Mouse (Mus musculus): Measurements from ENCODE around the gene Prm2. TPM values are rescaled to one million over a fixed set of nuclear protein-coding genes. Genes with fewer than 3 reads are reported as not detected.

Prm2 gene
- not detected for total RNA-seq (2021)
- long read RNA-seq, experiment 1: 0 reads
- long read RNA-seq, experiment 2: 0 reads

DNA sequence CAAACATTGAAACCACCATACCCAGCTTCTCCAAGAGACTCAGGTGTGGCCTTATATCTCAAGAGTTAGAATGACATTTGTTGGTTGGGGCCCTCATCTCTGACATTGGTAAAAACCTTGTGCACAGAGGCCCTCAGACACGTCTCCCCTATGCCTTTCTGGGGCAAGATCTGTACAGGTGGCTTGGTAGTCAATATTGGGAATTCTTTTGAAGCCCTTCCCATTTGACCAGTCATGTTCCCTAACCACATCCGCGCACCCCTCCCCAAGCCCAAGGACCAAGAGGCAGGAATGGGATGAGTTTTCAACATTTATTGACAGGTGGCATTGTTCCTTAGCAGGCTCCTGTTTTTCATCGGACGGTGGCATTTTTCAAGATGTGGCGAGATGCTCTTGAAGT lies at the start of gene Prm2:
Prm2 (minus strand) TSS at position 101 of the 400 bp plus-strand sequence.
- DNase-seq: no peak
- intact Hi-C loops (cut with DNase I): no loop called here

DNA sequence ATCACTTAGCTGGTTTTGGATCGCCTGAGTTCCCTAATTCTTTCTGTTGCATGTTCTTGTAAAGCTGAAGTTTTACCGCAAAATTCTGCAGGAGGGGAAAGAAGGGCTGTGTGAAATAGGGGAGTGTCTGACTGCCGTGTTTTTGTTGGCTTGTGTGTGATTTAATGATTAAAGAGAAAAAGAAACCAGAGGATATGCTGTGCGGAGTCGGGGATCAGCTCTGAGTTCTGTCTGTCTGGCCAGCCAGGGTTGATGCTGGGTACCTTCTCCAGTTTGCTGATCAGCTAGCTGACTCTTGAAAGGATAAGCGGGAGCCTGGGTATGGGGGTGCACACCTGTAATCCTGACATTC lies 48.4 kb upstream of the Prm2 start:
- intact Hi-C loops (cut with DNase I): no loop called here
- DNase-seq: no peak

DNA sequence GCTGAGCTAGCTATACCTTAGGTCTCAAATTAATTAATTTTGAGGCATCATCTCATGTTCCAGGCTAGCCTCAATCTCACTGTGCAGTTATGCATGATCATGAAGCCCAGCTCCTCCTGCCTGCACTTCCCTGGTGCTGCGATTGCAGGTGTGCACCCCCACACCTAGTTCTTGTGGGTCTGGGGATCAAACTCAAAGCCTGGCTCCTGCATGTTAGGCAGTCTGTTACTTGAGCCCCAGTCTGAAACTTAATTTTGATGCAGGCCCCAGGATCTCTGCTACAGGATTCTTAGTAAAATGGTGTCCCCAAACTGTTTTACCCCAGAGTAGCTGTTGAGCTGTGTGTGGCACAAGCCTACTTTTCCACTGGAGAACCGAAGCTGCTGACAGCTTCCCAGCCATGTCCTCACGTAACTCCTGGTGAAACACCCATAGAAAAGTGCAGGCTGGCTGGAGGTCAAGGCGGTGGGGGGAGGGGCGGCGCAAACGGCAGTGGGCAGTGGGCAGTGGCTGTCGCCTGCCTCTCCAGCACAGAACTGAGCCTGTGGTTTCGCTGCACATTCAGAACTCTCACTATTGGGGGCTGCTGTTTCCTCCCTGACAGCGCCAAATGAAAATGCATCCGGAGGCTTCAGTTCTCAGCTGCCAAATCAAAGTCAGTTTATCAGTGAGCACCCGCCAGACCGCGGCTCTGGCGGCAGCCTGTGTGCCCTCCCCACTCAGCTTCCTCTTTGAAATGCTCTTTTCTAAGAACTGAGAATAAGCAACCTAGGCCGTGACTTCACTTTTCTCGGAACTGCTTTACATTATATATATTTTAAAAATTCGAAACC lies 47.8 kb upstream of the Prm2 start:
- peak; percentile 46 to 55 for DNase-seq
- intact Hi-C loops (cut with DNase I): no loop called here

DNA sequence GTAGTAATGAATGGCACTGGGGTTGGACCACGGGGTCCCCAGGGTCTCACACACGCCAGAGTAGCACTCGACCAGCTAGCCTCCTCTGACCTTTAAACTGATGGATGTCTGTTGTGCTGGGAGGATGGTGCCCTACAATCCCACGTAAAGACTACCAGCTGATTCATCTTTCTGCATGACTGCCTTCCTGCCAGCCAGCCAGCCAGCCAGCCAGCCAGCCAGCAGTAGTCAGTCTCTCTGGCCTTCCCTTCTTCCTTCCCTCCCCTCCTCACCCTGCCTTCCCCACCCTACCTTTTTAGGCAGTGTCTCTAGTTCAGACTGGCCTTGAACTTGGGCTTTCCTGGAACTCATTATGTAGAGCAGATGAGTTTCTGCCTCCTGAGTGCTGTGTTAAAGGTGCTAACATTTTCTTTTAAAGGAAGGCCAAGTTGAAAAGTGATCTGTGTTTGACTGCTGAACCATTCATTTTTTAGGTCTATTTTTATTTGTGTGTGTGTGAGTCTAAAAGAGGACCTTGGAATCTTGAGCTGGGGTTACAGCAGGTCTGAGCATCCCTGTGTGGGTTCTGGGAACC lies 46.4 kb upstream of the Prm2 start:
- intact Hi-C loops (cut with DNase I): no loop called here
- no peak for DNase-seq

DNA sequence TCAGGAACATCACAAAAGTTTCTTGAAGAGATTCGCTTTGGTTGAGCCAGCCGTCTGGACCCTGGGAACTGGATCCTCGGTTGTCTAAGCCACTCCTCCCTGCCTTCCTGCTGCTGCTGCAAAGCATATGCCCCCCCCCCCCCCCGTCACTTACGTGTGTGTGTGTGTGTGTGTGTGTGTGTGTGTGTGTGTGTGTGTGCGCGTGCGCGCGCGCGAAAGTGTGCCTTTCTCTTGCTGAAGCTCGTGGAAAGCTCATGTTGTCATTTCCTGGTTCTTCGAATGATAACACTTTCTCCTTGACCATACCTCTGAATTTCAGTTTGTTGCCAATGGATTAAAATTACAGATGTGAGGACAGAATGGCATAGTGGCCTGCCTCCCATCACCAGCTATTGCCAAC lies 44.1 kb upstream of the Prm2 start:
- intact Hi-C loops (cut with DNase I): no loop called here
- DNase-seq: no peak

DNA sequence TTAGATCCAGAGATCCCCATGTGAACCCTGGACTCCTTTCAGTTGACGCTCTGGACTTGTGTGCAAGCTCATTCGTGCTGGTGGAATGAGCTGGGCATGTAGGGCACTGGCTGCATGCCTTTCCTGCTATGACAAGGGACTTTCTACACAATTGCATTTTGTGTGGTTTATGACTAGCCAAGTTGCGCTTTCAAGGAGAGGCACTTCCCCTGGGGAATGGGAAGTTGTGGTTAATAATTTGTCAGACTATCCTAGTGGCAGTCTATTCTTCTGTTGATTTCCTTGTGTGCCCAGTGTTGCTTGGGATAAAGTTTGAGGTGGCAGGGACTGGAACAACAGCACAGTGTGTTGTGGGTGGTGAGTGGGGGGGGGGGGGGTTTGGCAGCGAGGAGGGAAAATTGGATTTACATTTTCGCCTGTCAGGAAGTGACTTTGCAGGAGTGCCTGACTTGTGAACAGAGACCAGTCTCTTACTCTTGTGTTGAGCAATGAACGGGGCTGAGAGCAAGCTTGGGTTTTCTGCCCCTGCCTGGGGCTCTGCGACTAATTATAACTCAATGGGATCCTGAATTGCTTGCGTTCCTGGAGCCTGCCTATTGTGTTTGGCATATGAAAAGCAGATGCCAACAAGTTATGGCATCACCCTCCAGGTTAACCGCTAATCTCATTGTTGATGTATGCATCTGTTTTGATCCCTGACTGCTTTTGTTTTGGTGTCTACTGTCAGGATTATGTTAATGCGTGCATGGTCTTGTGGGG lies 42.7 kb upstream of the Prm2 start:
- intact Hi-C loops (cut with DNase I): no loop called here
- DNase-seq: peak in 1 of 2 experiments; percentile 29

DNA sequence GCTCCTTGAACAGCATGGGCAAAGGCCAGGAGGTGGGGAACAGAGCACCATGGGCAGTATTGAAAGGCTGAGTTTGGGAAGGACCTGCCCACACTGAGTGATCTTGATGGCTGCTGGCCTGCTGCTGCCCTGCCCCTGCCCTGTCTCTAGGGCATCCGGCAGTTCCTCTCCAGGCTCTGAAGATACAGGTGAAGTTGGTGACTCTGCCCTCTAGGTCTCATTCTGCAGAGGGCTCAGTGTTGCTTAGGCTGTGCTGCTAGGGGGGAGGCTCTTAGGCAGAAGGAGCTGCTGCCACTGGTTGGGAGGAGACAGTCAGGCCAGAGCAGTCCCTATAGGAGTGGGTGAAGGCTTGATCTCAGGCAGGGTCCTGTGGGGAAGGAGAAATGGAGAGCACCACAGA lies 42.0 kb upstream of the Prm2 start:
- DNase-seq: no peak
- intact Hi-C loops (cut with DNase I): no loop called here

DNA sequence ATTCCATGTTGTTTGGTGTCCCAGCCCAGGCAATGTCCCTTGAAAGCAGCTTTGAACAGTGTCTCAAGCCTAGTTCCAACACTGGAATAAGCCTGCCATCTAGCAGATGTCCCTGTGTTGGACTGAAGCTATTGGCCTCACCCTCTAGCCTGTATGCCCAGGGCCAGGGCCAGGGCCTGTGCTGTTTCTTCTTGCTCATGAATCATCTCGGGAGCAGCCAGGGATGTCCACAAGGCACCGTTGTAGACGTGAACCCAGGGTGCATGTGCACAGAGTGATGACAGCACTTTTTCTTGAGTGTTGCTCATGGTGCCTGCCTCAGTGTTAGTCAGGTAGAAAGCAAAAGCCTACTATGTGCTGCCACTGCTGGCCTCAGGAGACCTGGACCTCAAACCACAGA lies 41.3 kb upstream of the Prm2 start:
- DNase-seq: no peak
- intact Hi-C loops (cut with DNase I): no loop called here

DNA sequence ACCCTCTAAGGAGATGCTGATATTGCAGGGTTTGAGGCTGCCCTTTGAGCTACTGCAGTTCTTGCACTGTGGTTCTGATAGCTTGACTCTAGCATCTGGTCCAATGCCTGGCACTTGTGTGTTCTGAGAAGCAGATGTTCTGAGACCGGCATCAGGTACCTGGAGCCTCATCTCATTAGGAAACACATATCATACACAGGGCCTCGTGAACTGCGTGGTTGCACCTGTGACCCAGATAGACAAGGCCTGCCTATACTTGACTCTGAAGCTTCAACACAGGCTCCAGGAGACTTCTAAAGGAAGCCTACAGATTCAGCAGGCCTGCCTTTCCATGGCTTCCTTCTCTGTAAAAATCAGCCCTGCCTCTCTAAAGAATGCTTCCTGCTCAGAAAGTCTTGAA lies 40.5 kb upstream of the Prm2 start:
- intact Hi-C loops (cut with DNase I): no loop called here
- no peak for DNase-seq

DNA sequence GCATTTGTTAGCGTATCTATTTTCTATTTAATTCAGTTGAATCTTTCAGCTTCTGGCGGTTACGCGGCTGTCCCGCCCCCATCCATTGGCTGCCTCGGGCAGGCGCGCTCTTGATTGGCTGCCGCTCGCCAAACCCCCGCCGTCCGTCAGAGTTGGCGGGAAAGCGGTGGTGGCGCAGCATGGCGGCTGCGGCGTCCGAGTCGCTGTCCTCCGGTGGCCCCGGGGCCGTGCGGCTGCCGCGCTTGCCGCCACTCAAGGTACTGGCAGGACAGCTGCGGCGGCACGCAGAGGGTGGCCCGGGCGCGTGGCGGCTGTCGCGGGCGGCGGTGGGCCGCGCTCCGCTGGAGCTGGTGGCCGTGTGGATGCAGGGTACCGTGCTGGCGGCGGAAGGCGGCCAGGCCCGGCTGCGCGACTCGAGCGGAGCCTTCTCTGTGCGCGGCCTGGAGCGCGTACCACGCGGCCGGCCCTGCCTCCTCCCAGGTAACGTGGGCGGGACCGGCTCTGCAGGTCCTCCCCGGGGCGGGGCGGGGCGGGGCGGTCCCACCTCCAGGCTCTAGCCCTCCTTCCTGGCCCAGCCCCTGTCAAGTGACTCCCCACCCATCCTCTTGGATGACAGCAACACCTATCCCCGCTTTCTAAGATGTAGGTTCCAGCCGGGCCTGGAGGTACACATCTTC lies 39.1 kb upstream of the Prm2 start, which contains the start of gene Rmi2:
Rmi2 (plus strand) TSS at position 149 of the 677 bp plus-strand sequence.
- peak; percentile 89 to 91 for DNase-seq
- intact Hi-C loops (cut with DNase I): no loop called here

DNA sequence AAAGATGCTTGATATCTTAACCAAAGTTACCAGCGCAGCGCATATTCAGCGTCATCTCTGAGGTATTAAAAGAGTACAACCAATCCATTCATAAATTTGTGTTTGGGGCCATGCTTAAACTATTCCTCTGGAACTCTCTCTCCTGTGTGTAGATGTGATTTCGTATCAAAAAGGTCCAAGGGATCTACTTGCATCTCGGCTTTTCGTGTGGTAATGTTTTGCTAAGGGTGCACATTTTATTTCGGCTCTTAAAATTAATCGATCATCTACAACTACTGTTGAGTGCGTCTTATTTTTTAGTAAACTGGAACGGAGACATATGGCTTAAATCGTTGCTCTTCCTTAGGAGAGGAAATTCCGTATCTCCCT lies 38.6 kb upstream of the Prm2 start:
- intact Hi-C loops (cut with DNase I): no loop called here
- no peak for DNase-seq

DNA sequence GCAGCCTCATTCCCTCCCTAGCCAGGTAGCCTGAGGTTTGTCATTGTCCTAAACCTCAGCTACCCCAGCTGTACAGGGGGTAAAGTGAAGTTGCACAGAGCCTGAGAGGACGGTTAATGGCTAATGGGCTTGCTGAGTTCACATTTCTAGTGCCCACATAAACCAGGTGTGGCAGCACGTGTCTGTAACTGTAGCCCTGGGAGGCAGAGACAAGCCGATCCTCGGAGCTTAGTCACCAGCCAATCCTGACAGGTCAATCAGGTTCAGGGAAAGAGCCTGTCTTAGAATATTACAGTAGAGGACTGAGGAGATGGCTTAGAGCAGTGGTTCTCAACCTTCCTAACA lies 32.5 kb upstream of the Prm2 start:
- DNase-seq: no peak
- intact Hi-C loops (cut with DNase I): no loop called here

DNA sequence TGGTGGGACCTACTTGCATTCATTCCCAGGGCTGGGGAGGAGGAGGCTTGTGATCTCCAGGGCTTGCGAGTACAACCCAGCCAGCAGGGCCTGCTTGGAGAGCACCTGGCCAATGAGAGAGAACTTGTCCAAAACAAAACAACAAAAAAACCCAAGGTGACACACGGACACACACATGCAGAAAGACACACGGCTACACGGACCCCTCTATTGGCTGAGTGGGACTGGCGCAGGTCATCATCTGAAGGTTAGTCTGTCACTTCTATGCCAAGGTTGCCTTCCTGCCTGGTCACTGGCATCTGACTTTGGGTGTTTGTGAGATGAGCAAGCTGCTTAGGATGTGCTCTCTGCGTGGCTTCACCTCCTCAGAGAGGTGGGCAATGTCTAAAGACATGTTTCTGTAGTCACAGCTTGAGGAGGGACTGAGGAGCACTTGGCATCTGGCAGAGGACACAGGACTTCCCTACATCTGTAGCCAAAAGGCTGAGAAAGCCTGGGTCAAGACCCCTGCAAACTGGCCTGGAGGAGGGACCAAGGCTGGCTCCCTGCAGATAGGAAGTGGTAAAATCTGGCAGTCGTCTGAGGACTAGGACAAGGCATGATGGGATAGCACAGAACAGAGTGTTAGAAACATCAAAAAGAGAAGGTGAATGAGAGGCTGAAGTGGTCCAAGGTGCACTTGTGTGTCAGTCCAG lies 32.0 kb upstream of the Prm2 start:
- intact Hi-C loops (cut with DNase I): no loop called here
- no peak for DNase-seq

DNA sequence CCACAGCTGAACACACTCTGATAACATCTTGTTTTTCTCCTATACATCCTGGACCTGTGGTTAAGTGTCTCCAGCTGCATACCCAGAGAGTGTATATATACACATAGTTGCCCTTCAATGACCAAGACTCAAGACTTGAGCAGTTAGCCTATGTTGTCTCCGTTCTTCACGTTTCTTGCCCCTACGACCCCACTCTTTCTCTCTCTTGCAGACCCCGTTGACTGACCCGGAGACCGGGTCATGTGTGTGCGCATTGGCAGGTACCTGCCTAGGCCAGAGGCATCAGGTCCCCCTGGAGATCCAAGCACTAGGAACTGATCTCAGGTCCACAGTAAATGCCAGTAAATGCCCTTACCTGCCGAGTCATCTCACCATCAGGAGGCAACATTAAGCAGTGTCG lies 31.3 kb upstream of the Prm2 start:
- intact Hi-C loops (cut with DNase I): no loop called here
- DNase-seq: no peak

DNA sequence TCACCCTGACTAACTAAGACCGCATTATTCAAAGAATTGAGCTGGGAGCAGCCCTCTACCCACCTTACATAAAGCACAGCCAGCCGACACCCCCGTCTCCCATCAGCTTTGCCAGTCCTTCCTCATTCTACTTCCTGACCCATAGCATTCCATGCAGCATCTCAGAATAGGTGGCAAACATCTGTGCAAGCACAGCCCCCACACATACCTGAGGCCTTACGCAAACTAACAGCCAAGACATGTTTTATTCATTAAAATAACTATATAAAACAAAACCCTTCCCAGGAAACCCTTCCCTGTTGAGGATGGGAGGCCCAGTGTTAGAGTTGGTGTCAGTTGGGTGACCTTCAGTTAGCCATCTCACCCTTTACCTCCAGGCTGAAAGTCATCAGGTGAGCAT lies 29.9 kb upstream of the Prm2 start:
- intact Hi-C loops (cut with DNase I): no loop called here
- no peak for DNase-seq

DNA sequence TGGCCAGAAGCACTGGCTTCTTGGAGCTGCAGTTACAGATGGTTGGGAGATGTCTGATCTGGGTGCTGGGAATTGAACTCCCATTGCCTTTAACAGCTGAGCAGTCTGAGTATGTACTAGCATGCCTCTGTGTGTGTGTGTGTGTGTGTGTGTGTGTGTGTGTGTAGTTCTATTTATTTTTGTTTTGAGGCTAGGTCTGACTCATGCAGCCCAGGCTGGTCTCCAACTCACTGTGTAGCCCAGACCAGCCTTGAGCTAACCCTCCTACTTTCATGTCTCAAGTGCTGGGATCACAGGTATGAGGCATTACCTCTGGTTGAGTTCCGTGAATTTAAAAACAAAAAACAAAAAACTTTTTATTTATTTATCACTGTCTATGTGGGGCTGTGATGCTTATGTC lies 28.6 kb upstream of the Prm2 start:
- DNase-seq: no peak
- intact Hi-C loops (cut with DNase I): no loop called here

DNA sequence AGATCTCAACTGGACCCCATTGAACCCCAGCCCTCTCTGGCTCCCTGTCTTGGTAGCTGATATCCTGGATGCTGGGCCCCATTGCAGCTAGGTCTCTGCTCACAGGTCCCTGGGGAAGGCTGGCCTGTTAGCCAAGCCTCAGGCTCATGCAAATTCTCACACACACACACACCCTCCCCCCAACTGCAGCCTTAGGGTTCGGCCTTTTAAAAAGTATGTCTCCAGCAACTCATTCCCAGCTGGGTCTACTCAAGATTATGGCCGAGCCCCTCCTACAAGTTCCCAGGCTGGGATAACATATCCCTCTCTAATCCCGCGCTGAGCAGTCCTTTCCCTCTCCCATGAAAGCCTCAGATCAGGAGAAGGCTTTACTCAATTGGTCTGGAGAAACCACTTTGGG lies 25.5 kb upstream of the Prm2 start:
- DNase-seq: no peak
- intact Hi-C loops (cut with DNase I): no loop called here

DNA sequence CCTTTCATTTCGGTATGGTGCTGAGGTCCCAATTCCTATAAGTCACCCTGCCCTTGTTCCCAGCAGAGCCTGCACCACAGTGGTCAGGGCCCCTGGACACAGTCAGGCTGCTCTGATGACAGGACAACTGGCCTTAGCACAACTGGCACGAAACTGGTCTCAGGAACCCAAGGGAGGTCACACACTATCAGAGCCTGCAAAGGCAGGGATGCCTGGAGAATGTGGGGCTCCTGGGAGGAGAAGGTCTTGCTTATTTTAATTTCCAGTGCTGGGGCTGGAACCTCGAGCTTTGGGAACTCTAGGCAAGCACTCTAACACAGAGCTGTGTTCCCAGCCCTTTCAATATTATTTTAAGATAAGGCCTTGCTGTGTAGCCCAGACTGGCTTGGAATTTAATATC lies 24.0 kb upstream of the Prm2 start:
- peak in 1 of 2 experiments; percentile 42 for DNase-seq
- intact Hi-C loops (cut with DNase I): no loop called here

DNA sequence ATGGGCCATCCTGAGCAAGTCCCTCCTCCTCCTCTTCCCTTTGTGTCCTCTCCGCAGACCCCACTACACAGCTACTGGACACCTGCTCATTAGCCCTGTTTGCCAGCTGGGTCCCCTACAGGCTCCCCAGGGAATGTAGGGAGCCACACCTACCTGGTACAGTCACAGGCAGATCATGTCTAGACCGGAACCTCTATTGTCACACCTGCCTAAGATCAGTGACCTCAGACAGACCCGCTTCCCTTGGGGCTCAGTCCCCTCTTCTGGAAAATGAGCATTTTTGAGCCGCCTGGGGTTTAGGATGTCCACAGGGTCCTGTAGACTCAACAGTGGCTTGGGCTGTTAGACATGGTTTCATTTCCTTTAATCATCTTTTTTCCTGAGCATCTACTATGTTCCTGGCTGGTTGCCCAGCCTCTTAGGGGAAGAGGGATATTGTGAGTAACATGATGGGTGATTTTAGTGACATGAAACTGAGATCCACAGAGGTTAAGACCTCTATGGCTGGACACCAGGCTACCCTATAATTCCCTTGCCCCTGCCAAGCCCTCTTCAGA lies 22.7 kb upstream of the Prm2 start:
- intact Hi-C loops (cut with DNase I): no loop called here

DNA sequence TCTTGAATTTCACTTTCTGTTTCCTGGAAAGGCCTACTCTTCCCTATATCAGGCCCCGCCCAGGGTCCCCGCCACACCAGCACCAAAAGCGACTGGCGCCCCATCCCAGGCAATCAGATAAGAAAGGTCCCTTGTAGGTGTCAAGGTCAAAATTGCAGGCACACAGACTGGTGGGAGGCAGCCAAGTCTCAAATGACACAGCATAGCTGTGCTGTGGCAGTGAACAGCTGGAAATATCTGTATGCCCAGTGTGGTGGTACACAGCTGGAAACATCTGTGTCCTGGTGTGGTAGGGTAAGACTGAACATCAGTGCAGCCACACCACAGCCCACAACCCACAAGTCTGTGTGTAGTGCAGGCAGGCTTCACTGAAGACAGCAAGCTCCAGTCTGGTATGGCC lies 18.9 kb upstream of the Prm2 start:
- no peak for DNase-seq
- intact Hi-C loops (cut with DNase I): no loop called here

More for the DNA sequence above, 22.7 kb upstream of the Prm2 start:
- no peak for DNase-seq

Data from heart, postnatal 14 days (tissue).